Mouse (Mus musculus) adrenal gland (tissue): Measurements from ENCODE around the gene Gldc.
"Not testable (repeated sequence)": the region's sequence is repeated elsewhere in the genome, so short reads cannot be mapped to it uniquely, and the experiment has no call there.

ENCODE experiments used
- intact Hi-C: fragments of 180-260 bp; cut with DNase I; formaldehyde crosslinking; loops from one replicate; pipeline ENCODE4 v1.15.1; 2025
- long read RNA-seq, 2 experiments: library from polyadenylated mRNA; unstranded; transcript quantifications; one replicate each; pipeline ENCODE4 v2.0.0; 2020; ENCODE audit warnings: borderline replicate concordance in 1 of 2; ENCODE audit not compliant: insufficient replicate concordance in 1 of 2

Gldc gene
- long read RNA-seq, experiment 1, partial matches to known transcripts = 0 of 3 reads
- long read RNA-seq, experiment 1, other reads (novel, unspliced or antisense) = 2 of 3 reads
- long read RNA-seq, experiment 2, partial matches to known transcripts = 6 of 10 reads
- long read RNA-seq, experiment 2, other reads (novel, unspliced or antisense) = 4 of 10 reads

DNA sequence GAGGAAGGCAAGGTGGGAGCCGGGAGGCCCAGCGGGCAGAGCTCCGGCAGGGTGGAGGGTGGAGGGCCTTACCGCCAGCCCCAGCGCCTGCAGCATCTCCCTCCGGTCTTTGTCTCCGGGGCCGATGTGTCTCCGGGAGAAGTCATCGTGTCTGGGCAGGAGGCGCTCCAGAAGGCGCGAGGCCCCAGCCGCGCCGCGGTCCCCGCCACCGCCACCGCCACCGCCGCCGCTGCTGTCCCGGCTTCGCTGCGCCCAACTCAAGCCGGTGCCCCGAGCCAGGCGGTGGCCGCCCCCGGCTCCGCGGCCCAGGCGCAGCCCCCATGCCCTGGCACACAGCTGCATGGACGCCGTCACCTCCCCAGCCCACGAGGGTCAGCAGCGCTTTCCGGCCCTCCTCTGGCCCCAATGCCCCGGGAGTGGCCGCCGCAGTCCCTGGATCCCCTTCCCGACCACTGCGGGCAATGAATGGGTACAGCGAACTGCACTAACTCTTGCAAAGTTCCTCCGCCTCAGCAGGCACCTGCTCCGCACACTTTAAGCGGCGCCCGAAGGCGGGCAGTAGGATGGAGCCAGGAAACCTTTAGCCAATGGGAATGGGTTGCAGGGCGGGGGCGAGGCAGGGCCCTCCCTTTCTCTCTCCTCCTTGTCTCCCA, at the start of gene Gldc:
TSS of gene Gldc (minus strand) at position 511 of the 653 bp plus-strand sequence.
- intact Hi-C loops = no loop called here

DNA sequence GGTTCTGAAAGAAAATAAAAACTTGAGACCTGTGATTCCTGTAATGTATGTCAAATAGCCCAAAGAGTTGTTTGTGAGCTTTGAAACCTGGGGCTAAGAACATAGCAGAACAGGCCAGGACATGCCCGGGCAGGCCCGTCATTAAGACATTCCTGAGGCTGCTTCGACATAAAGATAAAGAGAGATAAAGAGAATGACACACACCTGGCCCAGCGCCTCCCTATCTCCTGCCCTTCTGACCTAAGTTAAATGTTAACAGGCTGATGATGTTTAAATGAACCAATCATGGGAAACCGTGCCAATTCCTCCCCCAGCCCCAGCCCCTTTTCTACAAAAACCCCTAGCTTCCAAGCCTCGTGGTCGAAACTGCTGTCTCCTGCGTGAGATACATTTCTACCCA, 47.4 kb upstream of the Gldc start:
- intact Hi-C loops = not testable (repeated sequence)

DNA sequence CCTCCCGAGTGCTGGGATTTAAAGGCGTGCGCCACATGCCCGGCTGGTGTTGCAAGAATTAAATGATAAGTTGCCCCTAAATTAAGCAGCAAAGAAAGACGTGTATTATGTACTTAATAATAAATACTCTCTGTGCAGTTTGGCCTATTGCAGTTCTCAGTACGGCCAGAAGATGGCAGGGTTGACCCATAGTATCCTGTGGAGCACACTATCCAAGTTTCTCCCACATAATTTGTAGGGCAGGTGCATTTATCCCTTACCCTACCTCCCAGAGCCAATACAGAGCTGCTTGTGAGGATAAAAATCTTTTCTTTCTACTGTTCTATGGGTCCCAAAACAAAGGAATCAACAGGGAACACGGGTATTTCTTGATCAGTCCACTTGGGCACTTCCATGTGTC, 42.1 kb upstream of the Gldc start:
- intact Hi-C loops = no loop called here

DNA sequence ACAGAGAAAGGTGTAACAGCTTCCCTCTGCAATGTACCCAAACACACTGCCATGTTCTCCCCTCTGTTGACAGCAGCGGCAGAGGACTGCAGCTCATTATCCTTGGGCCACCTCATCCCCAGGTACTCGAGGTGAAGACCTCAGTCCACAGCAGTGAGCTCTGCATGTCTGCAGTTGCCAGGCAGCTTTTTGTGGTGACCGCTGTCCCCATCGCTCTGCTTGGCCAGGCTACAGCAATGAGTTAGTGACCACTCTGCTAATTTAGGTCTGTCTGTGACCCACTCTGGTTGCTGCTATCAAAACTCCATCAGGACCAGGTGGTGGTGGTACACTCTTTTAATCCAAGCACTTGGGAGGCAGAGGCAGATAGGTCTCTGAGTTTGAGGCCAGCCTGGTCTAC, 41.0 kb upstream of the Gldc start:
- intact Hi-C loops = no loop called here

DNA sequence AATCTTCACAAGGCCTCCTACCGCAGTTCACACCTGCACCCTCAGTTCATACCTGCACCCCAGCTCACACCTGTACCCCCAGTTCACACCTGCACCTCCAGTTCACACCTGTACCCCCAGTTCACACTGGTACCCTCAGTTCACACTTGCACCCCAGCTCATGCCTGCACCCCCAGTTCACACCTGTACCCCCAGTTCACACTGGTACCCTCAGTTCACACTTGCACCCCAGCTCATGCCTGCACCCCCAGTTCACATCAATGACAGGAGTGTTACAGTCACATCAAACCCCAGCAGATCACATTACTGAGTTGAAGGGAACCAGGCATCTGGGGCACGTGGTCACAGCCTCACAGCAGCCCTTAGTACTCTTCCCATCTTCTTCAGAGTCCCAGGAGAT, 40.5 kb upstream of the Gldc start:
- intact Hi-C loops = not testable (repeated sequence)

DNA sequence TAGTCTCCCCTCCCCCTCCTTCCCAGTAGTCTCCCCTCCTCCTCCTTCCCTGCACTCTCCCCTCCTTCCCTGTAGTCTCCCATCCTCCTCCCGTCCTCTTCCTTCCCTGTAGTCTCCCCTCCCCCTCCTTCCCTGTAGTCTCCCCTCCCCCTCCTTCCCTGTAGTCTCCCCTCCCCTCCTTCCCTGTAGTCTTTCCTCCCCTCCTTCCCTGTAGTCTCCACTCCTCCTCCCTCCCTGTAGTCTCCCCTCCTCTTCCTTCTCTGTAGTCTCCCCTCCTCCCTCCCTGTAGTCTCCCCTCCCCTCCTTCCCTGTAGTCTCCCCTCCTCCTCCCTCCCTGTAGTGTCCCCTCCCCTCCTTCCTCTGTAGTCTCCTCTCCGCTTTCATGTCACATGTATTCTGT, 38.8 kb upstream of the Gldc start:
- intact Hi-C loops = no loop called here

DNA sequence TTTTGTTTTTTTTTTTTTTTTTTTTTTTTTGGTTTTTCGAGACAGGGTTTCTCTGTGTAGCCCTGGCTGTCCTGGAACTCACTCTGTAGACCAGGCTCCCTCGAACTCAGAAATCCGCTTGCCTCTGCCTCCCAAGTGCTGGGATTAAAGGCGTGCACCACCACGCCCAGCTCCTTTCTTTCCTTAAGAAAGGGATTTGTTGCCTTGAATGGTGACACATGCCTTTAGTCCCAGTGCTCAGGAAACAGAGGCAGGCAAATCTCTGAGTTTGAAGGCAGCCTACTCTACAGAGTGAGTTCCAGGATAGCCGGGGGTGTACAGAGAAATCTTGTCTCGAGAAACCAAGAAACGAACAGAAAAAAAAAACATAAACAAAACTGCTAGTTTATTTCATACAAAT, 33.8 kb upstream of the Gldc start:
- intact Hi-C loops = loop anchor here (5.0 kb wide), 2 partner anchors 67 to 382 kb away; no protein-coding TSS in a partner anchor

DNA sequence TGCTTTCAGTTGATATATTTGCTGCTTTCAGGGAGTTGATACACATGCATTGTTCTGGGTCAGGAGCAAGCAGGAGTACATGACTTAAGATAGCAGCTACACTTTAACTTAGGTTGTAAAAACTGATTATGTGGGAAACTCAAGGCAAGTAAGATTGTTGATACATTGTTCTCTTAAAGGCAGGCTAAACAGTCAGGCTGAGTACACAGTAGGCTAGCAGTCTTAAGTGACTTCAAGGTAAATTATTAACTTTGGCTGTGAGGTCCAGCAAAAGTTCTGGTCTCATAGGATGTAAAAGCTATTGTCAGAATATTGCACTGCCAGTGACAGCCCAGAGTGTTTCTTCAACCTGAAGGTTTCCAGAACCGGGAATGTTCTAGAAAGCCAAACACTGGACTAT, 31.8 kb upstream of the Gldc start:
- intact Hi-C loops = loop anchor here (5.0 kb wide), 2 partner anchors 65 to 380 kb away; no protein-coding TSS in a partner anchor

DNA sequence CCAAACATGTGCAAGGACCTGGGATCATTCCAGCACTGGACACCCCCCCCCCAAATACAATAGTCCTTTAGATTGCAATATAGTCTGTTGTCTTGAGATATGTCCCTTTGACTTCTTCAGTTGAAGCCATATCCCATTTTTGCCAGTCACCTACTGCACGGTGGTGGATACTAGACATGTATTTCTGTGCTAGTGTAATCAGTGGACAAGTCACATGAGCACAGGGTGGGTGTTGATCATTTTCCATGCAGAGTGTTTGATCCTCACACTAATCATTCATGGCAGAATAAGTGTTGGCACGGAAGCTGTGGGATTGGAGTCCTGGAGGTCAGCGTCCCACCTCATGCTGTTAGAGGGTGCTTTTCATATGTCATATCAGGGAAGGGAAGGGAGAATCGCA, 30.6 kb upstream of the Gldc start:
- intact Hi-C loops = loop anchor here (5.0 kb wide), 2 partner anchors 64 to 379 kb away; no protein-coding TSS in a partner anchor

DNA sequence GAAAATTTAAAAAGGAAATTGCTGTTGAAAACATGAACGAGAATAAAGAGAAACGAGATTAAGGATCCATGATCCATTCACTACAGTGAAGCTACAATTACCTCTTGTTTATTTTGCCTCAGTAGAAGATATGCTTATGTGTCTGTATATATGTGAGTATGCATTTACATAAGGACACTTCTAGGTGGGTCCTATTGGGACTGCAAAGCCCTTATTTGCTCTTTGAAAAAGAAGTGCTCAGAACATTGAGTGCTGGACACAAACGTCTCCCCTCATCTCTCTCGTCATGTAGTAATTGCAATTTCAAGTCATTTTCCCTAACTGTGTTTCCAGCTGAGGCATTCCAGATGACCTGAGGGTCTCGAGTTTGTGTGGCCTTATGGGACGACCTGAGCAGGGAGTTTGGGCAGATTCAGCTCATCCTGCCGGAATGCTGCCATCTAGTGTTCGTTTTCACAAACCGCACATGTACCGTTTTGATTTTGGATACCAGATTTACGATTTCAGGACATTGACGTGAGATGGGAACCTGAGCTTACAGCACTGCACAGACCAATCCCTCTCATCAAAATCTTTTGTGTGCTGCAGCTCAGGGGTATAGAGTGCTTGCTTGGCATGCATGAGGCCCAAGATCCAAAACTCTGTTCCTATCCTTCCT, 30.1 kb upstream of the Gldc start:
- intact Hi-C loops = loop anchor here (5.0 kb wide), 2 partner anchors 63 to 378 kb away; no protein-coding TSS in a partner anchor

DNA sequence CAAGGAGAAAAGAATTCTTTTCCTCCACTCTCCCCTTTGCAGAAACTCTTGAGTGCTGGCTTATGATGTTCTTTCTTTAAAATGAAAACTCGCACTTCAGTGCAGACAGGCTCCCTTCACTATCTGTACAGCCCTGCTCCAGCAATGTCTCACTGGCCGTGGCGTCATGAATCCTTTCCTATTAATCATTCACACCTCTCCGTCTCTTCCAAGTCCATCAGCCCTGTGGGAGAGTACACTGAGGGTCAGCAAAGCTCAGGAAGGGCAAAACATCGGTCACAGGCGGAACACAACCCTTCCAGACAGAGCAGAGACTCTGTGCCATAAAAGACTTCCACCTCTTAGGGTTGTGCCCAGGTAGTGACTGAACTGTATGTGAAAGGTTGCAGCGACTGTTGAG, 26.9 kb upstream of the Gldc start:
- intact Hi-C loops = no loop called here

DNA sequence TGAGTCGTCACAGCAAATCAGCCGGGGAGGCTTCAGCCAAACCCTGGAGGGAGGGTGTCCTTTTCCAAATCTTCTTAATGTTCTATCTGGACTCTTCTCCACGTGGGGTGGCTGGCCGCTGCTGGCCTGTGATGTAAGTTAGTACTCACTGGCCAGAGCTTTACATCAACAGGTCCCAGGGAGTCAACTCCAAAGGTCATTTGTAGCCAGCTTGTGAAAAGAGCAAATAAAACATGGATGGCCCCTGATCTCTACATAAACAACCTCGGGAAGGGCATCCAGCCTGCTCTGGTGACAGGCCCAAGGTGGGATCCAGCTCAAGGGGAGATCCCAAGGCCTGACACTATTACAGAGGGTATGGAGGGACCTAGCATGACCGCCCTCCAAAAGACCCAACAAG, 19.8 kb upstream of the Gldc start:
- intact Hi-C loops = no loop called here

DNA sequence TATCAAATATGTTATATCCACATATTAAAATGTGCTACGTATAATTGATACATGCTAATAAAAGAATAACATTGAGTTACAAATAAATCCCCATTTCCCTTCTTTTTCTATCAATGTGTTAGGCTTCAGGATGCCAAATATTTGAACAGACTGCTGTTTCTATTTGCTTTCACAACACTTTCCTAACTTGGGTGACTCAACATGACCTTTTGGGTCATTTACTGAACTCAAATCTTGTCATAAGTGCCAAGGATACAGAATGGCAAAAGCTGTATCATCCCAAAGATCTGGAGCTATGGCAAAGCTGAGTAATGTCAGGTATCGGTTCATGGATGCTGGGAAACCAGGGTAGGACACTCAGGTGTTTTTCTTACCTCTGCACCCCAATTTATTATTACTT, 12.0 kb upstream of the Gldc start:
- intact Hi-C loops = no loop called here

DNA sequence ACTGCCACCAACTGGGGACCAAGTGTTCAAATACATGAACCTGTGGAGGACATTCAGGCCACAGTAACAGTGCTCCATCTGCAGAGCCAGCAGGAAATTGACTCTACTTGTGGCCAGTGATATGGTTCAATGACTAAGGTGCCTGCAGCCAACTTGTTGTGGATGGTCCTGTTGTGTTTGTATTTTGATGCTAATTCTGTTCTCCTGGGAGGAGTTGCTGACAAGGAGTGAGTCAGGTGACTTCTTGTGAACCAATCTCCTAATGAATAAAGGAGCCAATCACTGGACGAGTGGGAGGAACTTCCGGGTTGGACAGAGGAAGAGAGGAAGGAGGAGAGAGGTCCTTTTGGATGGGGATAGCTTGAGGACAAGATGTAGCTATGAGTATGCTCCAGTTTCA, 10.3 kb upstream of the Gldc start:
- intact Hi-C loops = no loop called here

DNA sequence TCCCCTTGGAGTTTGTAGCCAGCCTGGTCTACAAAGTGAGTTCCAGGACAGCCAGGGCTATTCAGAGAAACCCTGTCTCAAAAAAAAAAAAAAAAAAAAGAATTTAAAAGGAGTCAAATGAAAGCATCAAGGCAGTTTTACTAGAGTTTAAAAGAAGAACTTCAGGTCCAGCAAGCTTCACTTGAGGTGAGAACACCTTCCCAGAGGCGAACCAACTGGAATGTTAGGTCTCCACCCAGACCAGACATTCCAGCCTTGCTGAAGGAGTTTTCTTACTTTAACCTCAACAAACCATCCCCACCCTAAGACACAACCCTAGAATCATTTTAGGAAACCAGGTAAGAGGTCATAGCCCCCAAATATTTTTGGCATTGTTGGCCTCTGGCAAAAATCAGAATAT, 4.8 kb upstream of the Gldc start:
- intact Hi-C loops = no loop called here

DNA sequence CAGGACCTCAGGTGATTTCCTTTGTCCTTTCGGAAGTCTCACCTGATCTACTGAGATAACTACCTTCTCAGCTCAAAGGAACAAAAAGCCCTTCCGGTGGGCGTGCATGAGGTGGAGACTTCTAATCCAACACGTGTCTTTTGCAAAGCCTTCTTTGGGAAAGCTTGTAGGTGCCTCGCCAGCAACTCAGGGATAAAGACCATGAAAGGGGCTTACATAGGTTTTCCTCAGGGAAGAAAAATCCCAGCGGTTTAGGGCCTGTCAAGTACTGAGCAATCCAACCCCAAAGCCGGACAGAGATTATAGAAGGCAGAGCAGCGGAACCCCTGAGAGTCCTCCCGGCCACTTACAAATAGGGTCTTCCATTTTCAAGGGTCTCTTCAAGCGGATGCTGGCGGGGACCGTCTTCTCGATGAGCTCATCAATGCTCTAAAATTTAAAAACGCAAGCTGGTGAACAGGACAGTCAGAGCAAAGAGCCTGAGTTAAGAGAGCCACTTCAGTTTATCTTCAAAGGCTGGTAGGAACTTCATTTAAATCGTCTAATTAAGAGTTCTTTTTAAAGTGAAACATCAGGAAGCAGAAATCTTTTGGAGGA, 1.1 kb downstream of the Gldc start:
- intact Hi-C loops = no loop called here

DNA sequence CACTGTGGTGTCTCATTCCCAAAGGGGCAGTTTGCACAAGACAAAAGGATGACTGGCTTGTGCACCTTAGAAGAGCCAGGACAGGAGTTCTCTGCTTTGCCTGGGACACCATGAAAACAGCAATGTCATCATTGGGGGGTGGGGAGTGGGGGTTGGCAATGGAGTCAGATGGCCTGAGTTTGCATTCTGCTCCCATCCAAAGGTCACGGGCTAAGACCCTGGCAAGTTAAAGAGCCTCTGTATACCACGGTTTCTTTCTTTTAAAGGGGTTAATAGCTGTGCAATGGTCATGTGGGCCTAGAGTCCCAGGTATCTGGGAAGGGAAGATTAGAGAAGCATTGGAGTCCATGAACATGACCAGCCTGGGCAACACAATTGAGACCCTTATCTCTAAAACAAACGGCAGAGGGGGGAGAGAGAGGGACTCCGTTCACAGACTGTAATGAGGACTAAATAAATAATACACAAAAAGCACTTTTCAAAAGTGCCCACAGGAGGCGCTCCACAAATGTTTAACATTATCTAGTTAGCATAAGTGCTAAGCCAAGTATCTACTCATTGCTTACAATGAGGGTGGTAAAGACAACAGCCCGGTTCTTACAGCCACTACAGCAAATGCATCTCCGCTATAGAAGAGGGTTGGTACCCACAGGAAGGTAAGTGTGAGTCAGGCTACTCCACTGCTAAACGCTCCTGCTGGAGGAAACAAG, 3.7 kb downstream of the Gldc start:
- intact Hi-C loops = no loop called here

DNA sequence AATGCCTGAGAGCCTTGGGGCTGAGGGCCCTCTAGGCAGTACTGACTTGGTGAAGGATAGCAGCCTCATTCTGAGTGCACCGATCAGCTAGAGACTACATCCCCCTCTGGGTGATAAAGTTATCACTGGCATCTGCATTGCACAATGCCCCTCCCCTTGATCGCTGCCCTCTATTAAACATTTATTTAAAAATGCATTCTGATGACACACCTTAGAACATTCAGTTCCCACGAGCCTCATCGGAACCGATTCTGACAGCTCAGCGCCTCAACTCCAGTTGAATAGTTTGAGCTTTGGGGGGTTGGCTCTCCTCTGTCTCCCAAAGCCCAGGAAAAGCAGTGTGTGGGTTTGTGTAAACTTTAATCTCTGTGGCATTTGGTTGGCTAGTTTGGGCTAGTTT, 4.9 kb downstream of the Gldc start:
- intact Hi-C loops = no loop called here

DNA sequence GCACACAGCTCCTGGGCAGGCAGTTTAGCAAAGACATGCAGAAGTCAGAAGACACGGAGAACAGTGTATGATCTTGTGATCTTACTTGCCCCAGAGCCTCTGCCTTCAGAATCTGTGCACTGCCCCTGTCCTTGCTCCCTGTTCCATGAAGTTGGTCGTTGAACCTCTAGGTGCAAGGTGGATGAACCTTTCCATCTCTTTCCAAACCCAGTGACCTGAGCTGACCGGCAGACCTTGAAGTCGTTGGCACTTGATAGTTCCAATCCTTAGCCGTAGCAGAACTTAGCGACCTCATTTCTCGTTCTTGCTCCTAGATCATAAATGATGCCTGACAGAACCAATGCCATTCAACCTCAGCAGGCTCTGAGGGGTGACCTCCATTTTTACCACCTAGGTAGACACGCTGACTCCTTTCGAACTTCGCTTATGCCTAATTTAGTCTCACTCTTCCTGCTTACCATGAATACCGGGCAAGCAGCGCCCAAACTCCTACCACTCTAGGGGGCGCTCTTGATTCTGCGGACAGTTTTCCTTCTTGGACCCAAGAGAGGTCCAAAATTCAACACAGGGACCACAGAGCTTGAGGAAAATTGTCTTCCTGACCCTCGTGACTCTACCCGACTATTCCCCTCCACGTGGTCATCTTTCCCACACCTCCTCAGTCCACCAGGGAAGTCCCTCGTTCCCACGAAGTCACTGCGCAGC, 8.3 kb downstream of the Gldc start:
- intact Hi-C loops = no loop called here

DNA sequence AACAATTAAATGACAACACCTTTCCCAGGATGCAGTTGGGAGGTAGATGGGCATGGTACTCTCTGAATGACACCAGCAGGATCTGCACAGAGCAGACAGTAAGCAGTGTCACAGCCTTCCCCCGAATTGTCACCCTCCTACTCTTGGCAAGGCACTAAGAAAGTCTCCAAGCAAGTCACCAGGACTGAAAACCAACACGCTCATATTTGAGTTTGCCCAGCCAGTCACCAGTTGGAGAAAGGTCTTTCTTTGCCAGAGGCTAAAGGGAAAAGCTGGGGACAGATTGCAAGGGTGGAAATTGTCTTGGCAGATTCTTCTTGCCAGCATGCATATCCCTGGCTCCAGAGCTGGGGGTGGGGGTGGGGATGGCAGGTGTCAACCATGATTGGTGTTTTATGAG, 11.0 kb downstream of the Gldc start:
- intact Hi-C loops = no loop called here

DNA sequence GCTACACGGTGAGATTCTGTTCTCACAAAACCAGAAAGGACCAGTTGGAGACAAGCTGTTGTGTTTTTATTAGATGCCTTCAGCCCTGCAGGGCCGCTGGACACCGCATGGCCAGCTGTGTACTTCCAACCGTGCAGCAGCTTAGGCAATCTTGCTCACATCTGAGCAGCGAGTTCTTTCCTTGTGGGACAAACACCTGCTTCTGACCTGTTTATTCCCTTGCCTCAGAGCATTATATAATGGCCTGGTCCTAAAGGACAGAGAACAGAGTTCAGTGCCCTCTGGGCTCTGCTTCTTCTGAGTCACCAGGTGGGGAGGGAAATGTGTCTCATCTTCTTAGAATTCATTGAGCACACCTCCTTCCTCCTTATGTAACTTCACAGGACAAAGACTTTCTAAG, 12.4 kb downstream of the Gldc start:
- intact Hi-C loops = no loop called here
